Mouse (Mus musculus): ENCODE measurements at regions not wholly inside any gene's neighbourhood (a gene's known extent, or its start where the extent isn't known, plus 50 kb on each side); places are given as distances from the start of the nearest gene placed in this dataset.

DNA sequence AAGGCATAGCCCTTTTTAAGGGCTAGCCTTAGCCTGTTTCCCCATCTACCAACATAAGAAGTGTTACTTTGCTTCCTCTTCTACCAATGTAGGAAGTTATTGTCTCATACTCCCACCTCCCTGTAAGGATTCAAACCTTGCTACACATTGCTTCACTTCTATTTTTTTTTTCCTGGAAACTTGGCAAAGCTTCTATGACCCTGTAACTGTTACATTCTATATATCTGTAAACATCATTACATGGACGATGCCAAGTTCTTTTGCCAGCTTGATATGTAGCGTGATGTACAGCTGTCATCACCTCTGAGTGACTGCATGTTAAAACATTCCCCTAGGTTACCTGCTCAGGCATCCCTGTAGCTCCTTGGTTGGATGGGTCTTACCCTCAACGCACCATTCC is 114.1 kb upstream of the Pbx1 start:
- TF ChIP-seq CTCF (IDR thresholded peaks at IDR 0.05; ENCODE audit: extremely low read depth, insufficient read depth, low read length) = no peak
- no peak for TF ChIP-seq POLR2A (IDR thresholded peaks at IDR 0.05; ENCODE audit: extremely low read depth, insufficient read depth, low read length)
